Mouse (Mus musculus): ENCODE data around the gene Cox15.

The Cox15 gene

GRCm38 (mm10) chr19:43724194-43724593 lies 28.6 kb downstream of the Cox15 start:
- in situ Hi-C loops (cut with MboI; ENCODE audit: low pct_unique_long_range_greater_than_20kb in 1 of 2, low sequenced_read_pairs in 2 of 2, unreplicated experiment in 1 of 2): no loop called here

- in situ Hi-C loops (cut with MboI; ENCODE audit: low pct_unique_long_range_greater_than_20kb in 1 of 2, low sequenced_read_pairs in 2 of 2, unreplicated experiment in 1 of 2): no loop called here
Measured at GRCm38 (mm10) chr19:43723501-43723900, 29.3 kb downstream of the Cox15 start.

DNA sequence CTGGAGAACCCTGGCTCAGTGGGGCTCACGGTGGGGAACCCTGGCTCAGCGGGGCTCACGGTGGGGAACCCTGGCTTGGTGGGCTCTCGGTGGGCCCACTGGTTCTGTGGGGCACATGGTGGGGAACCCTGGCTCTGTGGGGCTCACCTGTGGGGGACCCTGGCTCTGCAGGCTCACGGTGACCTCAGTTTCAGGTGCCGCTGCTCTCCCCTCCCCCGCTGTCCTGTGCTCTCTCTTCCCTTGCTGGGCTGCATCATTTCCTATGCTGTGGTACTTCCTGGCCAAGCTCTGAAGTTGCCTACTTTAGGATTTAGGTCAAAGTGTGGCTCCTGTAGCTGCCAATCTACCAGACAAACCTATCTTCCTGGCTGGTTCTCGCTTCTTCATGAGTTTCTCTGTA lies 29.9 kb downstream of the Cox15 start:
- in situ Hi-C loops (cut with MboI; ENCODE audit: low pct_unique_long_range_greater_than_20kb in 1 of 2, low sequenced_read_pairs in 2 of 2, unreplicated experiment in 1 of 2): no loop called here

DNA sequence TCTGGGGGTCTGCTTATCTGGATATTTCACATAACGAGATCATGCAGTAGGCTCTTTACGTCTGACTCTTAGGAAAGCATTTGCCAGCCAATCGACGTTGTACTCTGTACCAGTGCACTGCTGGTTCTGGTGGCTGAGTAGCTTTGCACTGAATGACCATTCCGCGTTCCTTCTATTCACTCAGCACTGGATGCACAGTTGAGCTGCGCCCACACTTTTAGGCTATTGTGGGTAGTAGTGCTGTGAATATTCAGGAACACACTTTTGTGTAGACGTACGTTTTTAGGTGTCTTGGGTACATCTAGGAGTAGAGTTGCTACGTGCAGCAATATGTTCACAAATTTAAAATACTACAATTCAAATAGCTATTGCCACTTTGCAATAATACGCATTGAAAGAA lies 32.7 kb downstream of the Cox15 start:
- in situ Hi-C loops (cut with MboI; ENCODE audit: low pct_unique_long_range_greater_than_20kb in 1 of 2, low sequenced_read_pairs in 2 of 2, unreplicated experiment in 1 of 2): no loop called here

GRCm38 (mm10) chr19:43711971-43712370 lies 40.8 kb downstream of the Cox15 start:
- in situ Hi-C loops (cut with MboI; ENCODE audit: low pct_unique_long_range_greater_than_20kb in 1 of 2, low sequenced_read_pairs in 2 of 2, unreplicated experiment in 1 of 2): no loop called here

- in situ Hi-C loops (cut with MboI; ENCODE audit: low pct_unique_long_range_greater_than_20kb in 1 of 2, low sequenced_read_pairs in 2 of 2, unreplicated experiment in 1 of 2): no loop called here
Measured at GRCm38 (mm10) chr19:43711159-43711916, 41.5 kb downstream of the Cox15 start.

- in situ Hi-C loops (cut with MboI; ENCODE audit: low pct_unique_long_range_greater_than_20kb in 1 of 2, low sequenced_read_pairs in 2 of 2, unreplicated experiment in 1 of 2): no loop called here
Measured at GRCm38 (mm10) chr19:43709317-43709716, 43.5 kb downstream of the Cox15 start.

GRCm38 (mm10) chr19:43708206-43708605 lies 44.6 kb downstream of the Cox15 start:
- in situ Hi-C loops (cut with MboI; ENCODE audit: low pct_unique_long_range_greater_than_20kb in 1 of 2, low sequenced_read_pairs in 2 of 2, unreplicated experiment in 1 of 2): no loop called here

GRCm38 (mm10) chr19:43704787-43705497 lies 47.9 kb downstream of the Cox15 start:
- in situ Hi-C loops (cut with MboI; ENCODE audit: low pct_unique_long_range_greater_than_20kb in 1 of 2, low sequenced_read_pairs in 2 of 2, unreplicated experiment in 1 of 2): no loop called here

DNA sequence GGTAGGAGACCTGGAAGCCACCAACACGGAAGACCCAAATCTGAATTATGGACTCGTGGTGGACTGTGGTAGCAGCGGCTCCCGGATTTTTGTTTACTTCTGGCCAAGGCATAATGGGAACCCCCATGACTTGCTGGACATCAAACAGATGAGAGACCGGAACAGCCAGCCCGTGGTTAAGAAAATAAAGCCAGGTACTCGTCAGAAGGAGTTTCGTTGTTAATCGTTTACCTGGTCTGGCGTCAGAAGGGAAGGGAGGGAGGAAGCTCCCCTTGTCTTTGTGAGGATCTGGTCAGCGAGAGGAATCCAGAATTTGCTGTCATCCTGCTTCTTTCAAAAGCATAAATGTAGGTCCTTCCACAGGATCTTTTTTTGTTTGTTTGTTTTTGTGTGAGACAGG lies 48.6 kb downstream of the Cox15 start:
- in situ Hi-C loops (cut with MboI; ENCODE audit: low pct_unique_long_range_greater_than_20kb in 1 of 2, low sequenced_read_pairs in 2 of 2, unreplicated experiment in 1 of 2): no loop called here

DNA sequence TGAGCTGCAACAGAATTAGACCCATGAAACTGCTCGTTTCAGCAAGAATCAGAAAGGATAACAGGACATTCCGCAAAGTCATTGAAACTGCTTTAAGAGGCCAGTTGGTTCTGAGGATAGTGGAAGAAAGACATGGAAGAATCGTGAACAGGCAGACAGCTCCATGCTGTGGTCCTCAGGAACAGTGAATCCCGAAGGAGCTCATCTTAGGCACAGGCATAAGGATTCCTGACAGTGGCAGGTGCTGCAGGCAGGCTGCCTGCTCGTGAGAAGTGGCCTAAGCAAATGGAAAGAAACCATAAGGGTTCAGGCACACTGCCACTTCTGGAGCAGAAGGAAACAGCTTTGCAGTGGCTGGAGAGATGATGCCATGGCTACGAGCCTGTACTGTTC lies 53.0 kb downstream of the Cox15 start:
- in situ Hi-C loops (cut with MboI; ENCODE audit: low pct_unique_long_range_greater_than_20kb in 1 of 2, low sequenced_read_pairs in 2 of 2, unreplicated experiment in 1 of 2): no loop called here

DNA sequence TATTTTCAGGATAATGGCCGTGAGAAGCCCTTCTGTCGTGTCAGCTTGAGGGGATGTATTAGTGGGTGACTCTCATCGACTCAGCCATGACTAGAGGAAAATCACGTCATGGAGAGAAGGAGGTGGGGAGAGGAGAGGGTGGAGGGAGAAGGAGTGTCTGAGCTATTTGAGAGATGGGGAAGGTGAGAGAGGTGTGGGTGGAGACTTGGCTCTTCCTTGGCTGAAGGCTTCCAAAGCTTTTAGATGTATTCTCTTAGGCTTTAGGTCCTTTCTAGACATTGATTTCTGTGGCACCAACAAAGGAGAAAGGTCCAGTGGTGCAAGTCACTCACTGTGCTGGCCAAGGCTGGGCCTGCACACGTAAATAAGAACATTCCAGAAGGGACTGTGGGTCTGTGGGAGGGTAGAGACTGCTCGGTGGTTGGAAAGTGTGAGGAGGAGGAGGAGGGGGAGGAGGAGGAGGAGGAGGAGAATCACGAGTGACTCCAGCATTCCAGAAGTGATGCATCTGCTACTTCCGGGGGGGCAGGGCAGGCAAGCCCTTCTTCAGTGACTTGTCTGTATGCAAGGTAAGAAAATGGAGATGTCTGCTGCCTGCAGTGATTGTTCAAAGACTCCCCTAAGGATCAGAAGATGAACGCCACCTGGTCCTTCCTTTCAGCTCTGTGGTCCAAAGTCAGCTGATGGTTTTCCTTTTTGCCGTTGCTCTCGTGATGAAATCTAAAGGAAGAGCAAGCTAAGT lies 53.6 kb downstream of the Cox15 start:
- in situ Hi-C loops (cut with MboI; ENCODE audit: low pct_unique_long_range_greater_than_20kb in 1 of 2, low sequenced_read_pairs in 2 of 2, unreplicated experiment in 1 of 2): no loop called here

GRCm38 (mm10) chr19:43697666-43698370 lies 55.0 kb downstream of the Cox15 start:
- in situ Hi-C loops (cut with MboI; ENCODE audit: low pct_unique_long_range_greater_than_20kb in 1 of 2, low sequenced_read_pairs in 2 of 2, unreplicated experiment in 1 of 2): no loop called here

DNA sequence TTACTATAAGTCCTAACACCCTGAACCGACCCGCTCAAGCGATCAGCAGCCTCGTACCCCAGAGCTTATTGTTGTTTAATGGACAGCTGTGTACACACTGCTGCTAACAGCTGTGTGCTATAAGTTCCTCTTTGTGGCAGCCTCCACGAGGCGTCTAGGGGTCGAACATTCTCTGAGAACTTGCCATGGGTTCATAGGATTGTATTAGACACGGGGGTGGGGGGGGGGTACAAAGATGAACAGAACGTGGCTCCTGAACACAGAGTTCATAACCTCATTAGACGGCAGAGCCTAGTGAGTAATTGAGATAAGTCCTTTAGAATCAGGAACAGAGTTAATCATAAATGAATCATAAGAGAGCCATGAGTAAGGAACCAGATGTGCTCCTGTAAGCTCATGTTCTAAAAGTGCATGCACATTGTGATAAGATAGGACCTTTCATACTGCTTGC lies 57.3 kb downstream of the Cox15 start:
- in situ Hi-C loops (cut with MboI; ENCODE audit: low pct_unique_long_range_greater_than_20kb in 1 of 2, low sequenced_read_pairs in 2 of 2, unreplicated experiment in 1 of 2): no loop called here

DNA sequence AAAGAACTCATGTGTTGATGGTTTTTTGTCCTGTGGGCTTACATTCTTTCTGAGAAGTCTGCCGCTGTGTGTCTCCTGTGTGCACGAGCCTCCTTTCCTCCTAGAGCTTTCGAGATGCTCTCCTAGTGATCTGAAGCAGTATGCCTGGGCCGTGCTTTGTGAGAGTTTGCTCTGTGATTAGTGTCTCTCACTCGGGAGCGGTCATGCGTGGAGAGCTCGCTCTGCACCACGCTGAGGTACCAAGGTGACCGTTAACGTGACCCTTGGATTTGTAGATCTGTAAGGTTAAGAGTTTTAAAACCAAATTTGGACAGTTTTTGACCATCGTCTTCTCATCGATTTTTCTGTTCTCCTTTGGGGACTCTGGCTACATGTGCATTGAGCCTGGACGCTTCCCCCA lies 60.0 kb downstream of the Cox15 start:
- in situ Hi-C loops (cut with MboI; ENCODE audit: low pct_unique_long_range_greater_than_20kb in 1 of 2, low sequenced_read_pairs in 2 of 2, unreplicated experiment in 1 of 2): no loop called here

- in situ Hi-C loops (cut with MboI; ENCODE audit: low pct_unique_long_range_greater_than_20kb in 1 of 2, low sequenced_read_pairs in 2 of 2, unreplicated experiment in 1 of 2): no loop called here
Measured at GRCm38 (mm10) chr19:43689419-43690246, 63.2 kb downstream of the Cox15 start, which contains the start of gene Entpd7. Gene Entpd7, plus strand, starts transcription at chr19:43689672.
